Mouse (Mus musculus) heart, postnatal 14 days (tissue): ENCODE measurements around the gene Asap3. TPM values are rescaled to one million over a fixed set of nuclear protein-coding genes. Genes with fewer than 3 reads are reported as not detected.
A peak's percentile ranks its signal among the peaks of the same experiment; 100 is the strongest.

Experiments used
- DNase-seq, 2 experiments: peaks; one replicate each; pipeline ENCODE4 v3.0.0; 2021 to 2022
- intact Hi-C: fragments of 180-260 bp; cut with DNase I; formaldehyde crosslinking; loops from one replicate; pipeline ENCODE4 v1.15.1; 2025
- long read RNA-seq, 2 experiments: library from polyadenylated mRNA; stranded (forward); transcript quantifications; one replicate each; pipeline ENCODE4 v2.0.0; 2021
- total RNA-seq, 2 experiments: library from RNA; stranded (reverse); gene quantifications; 2 replicates each; pipeline ENCODE4 v1.2.3; 2021

Asap3 gene
- 10 to 100 TPM; 11.6 to 12.8 TPM for total RNA-seq
- long read RNA-seq, experiment 1, full-length matches to known transcripts = 7 of 22 reads
- long read RNA-seq, experiment 1, partial matches to known transcripts = 12 of 22 reads
- long read RNA-seq, experiment 1, other reads (novel, unspliced or antisense) = 3 of 22 reads
- long read RNA-seq, experiment 2, full-length matches to known transcripts = 10 of 19 reads
- long read RNA-seq, experiment 2, partial matches to known transcripts = 5 of 19 reads
- long read RNA-seq, experiment 2, other reads (novel, unspliced or antisense) = 4 of 19 reads

- intact Hi-C loops = loop anchor here (5.0 kb wide), 1 partner anchor 116 kb away; no protein-coding TSS in a partner anchor
- peak; percentile 96 to 98 for DNase-seq
These were observed at the start of gene Asap3 for GRCm38 (mm10) chr4:136206033-136206893. Asap3 (plus strand) TSS chr4:136206365.

GRCm38 (mm10) chr4:136158498-136158897 is 47.7 kb upstream of the Asap3 start:
- DNase-seq = no peak
- intact Hi-C loops = loop anchor here (10.0 kb wide), 1 partner anchor 204 kb away; no protein-coding TSS in a partner anchor

GRCm38 (mm10) chr4:136159802-136160397 is 46.3 kb upstream of the Asap3 start:
- intact Hi-C loops = loop anchor here (1.0 to 10.0 kb wide), 2 partner anchors 90 to 205 kb away; no protein-coding TSS in a partner anchor
- DNase-seq = peak; percentile 79 to 84

- intact Hi-C loops = loop anchor here (1.0 kb wide), 1 partner anchor 37 kb away; no protein-coding TSS in a partner anchor
- DNase-seq = peak; percentile 89 to 94
These were observed 42.7 kb upstream of the Asap3 start for GRCm38 (mm10) chr4:136163448-136163847.

- DNase-seq = no peak
- intact Hi-C loops = loop anchor here (5.0 kb wide), 1 partner anchor 157 kb away; no protein-coding TSS in a partner anchor
These were observed 41.2 kb upstream of the Asap3 start for GRCm38 (mm10) chr4:136164981-136165380.

GRCm38 (mm10) chr4:136167701-136168100 is 38.5 kb upstream of the Asap3 start:
- no peak for DNase-seq
- intact Hi-C loops = loop anchor here (5.0 kb wide), 1 partner anchor 155 kb away; no protein-coding TSS in a partner anchor

- DNase-seq = no peak
- intact Hi-C loops = no loop called here
These were observed 35.8 kb upstream of the Asap3 start for GRCm38 (mm10) chr4:136170401-136170800.

- intact Hi-C loops = no loop called here
- DNase-seq = no peak
These were observed 34.7 kb upstream of the Asap3 start for GRCm38 (mm10) chr4:136171455-136171854.

- DNase-seq = peak; percentile 71 to 79
- intact Hi-C loops = no loop called here
These were observed 34.1 kb upstream of the Asap3 start, which contains the start of gene E2f2 for GRCm38 (mm10) chr4:136172011-136172541. E2f2 (plus strand) TSS chr4:136172394.

- intact Hi-C loops = no loop called here
- DNase-seq = peak; percentile 72 to 75
These were observed 33.5 kb upstream of the Asap3 start for GRCm38 (mm10) chr4:136172542-136173209.

GRCm38 (mm10) chr4:136173210-136173715 is 32.9 kb upstream of the Asap3 start:
- no peak for DNase-seq
- intact Hi-C loops = no loop called here

- no peak for DNase-seq
- intact Hi-C loops = no loop called here
These were observed 31.7 kb upstream of the Asap3 start for GRCm38 (mm10) chr4:136174216-136175193.

- no peak for DNase-seq
- intact Hi-C loops = no loop called here
These were observed 30.1 kb upstream of the Asap3 start for GRCm38 (mm10) chr4:136176022-136176552.

GRCm38 (mm10) chr4:136177244-136177611 is 28.9 kb upstream of the Asap3 start:
- DNase-seq = peak; percentile 33 to 48
- intact Hi-C loops = no loop called here

GRCm38 (mm10) chr4:136177612-136178474 is 28.3 kb upstream of the Asap3 start:
- DNase-seq = peak; percentile 67 to 70
- intact Hi-C loops = no loop called here

- DNase-seq = no peak
- intact Hi-C loops = no loop called here
These were observed 27.7 kb upstream of the Asap3 start for GRCm38 (mm10) chr4:136178475-136178921.

- no peak for DNase-seq
- intact Hi-C loops = no loop called here
These were observed 26.7 kb upstream of the Asap3 start for GRCm38 (mm10) chr4:136179456-136179855.
